Mouse (Mus musculus): ENCODE results near the gene Fam129a. TPM values are rescaled to one million over a fixed set of nuclear protein-coding genes. Genes with fewer than 3 reads are reported as not detected.

Gene Fam129a
- polyA plus RNA-seq, 1 experiment from 2014 or later, result 2.2 TPM

- 11% methylated on average over 12 of the region's 12 CpGs for WGBS
- H3K27ac ChIP-seq (replicated peaks), result no peak overlapping the region
- H3K9ac ChIP-seq (replicated peaks), result no peak overlapping the region
- no peak overlapping the region for H3K4me2 ChIP-seq (replicated peaks)
- no peak overlapping the region for H3K4me3 ChIP-seq
- ATAC-seq (replicated peaks), result peak; percentile 81
- no peaks in the 10 kb centered on the region for H3K36me3 ChIP-seq
- H3K9me3 ChIP-seq, result no peaks in the 10 kb centered on the region
- 0 out of 2 replicates have a peak, but pooled peaks cover 8% of the 10 kb centered on the region for H3K4me1 ChIP-seq
- H3K27me3 ChIP-seq, result no peaks in the 10 kb centered on the region
These were observed 6.6 kb upstream of the Fam129a start for GRCm38 (mm10) chr1:151564377-151564776.

- Histone ChIP-seq H3K4me2 (replicated peaks) (no peak overlapping the region), H3K4me1 (peaks cover 11% of the 10 kb centered on the region), H3K36me3 (no peaks in the 10 kb centered on the region), H3K9me3 (no peaks in the 10 kb centered on the region), H3K4me3 (no peak overlapping the region), H3K9ac (replicated peaks) (no peak overlapping the region), H3K27ac (replicated peaks) (no peak overlapping the region), H3K27me3 (peaks cover 27% of the 10 kb centered on the region)
- 80% methylated on average over 7 of the region's 7 CpGs for WGBS
- ATAC-seq (replicated peaks), result no peak
These were observed 2.3 kb upstream of the Fam129a start for GRCm38 (mm10) chr1:151568682-151569081.

GRCm38 (mm10) chr1:151571838-151572578, 1.0 kb downstream of the Fam129a start:
- H3K36me3 ChIP-seq, result no peaks in the 10 kb centered on the region
- H3K9ac ChIP-seq (replicated peaks), result 0 out of 2 replicates have a peak overlapping the region, but pooled peaks have one; percentile 39
- H3K4me3 ChIP-seq, result peak overlapping the region; percentile 38
- no peaks in the 10 kb centered on the region for H3K9me3 ChIP-seq
- ATAC-seq (replicated peaks), result no peak
- 33% methylated on average over 10 of the region's 10 CpGs for WGBS
- peaks cover 27% of the 10 kb centered on the region for H3K27me3 ChIP-seq
- no peak overlapping the region for H3K27ac ChIP-seq (replicated peaks)
- H3K4me1 ChIP-seq, result peaks cover 7% of the 10 kb centered on the region
- peak overlapping the region; percentile 65 for H3K4me2 ChIP-seq (replicated peaks)

- 79% methylated on average over 7 of the region's 7 CpGs for WGBS
- no peaks in the 10 kb centered on the region for H3K36me3 ChIP-seq
- H3K4me1 ChIP-seq, result peaks cover 7% of the 10 kb centered on the region
- H3K9me3 ChIP-seq, result no peaks in the 10 kb centered on the region
- no peak overlapping the region for H3K4me3 ChIP-seq
- H3K9ac ChIP-seq (replicated peaks), result no peak overlapping the region
- peaks cover 27% of the 10 kb centered on the region for H3K27me3 ChIP-seq
- no peak for ATAC-seq (replicated peaks)
- H3K27ac ChIP-seq (replicated peaks), result no peak overlapping the region
- H3K4me2 ChIP-seq (replicated peaks), result no peak overlapping the region
These were observed 1.8 kb downstream of the Fam129a start for GRCm38 (mm10) chr1:151572601-151573320.

GRCm38 (mm10) chr1:151580200-151580982, 9.4 kb downstream of the Fam129a start:
- H3K27me3 ChIP-seq, result no peaks in the 10 kb centered on the region
- H3K9me3 ChIP-seq, result no peaks in the 10 kb centered on the region
- H3K4me3 ChIP-seq, result no peak overlapping the region
- H3K4me2 ChIP-seq (replicated peaks), result no peak overlapping the region
- 70% methylated on average over 8 of the region's 8 CpGs for WGBS
- H3K36me3 ChIP-seq, result no peaks in the 10 kb centered on the region
- ATAC-seq (replicated peaks), result no peak
- no peak overlapping the region for H3K9ac ChIP-seq (replicated peaks)
- H3K27ac ChIP-seq (replicated peaks), result 0 out of 2 replicates have a peak overlapping the region, but pooled peaks have one; percentile 27
- no peaks in the 10 kb centered on the region for H3K4me1 ChIP-seq

GRCm38 (mm10) chr1:151581454-151581853, 10.5 kb downstream of the Fam129a start:
- no peak for ATAC-seq (replicated peaks)
- Histone ChIP-seq H3K27me3 (no peaks in the 10 kb centered on the region), H3K4me3 (no peak overlapping the region), H3K27ac (replicated peaks) (no peak overlapping the region), H3K4me2 (replicated peaks) (no peak overlapping the region), H3K36me3 (no peaks in the 10 kb centered on the region), H3K9ac (replicated peaks) (no peak overlapping the region), H3K9me3 (no peaks in the 10 kb centered on the region), H3K4me1 (no peaks in the 10 kb centered on the region)
- WGBS, result 86% methylated on average over 6 of the region's 6 CpGs

GRCm38 (mm10) chr1:151581977-151582376, 11.0 kb downstream of the Fam129a start:
- no peaks in the 10 kb centered on the region for H3K9me3 ChIP-seq
- no peak overlapping the region for H3K4me3 ChIP-seq
- H3K4me2 ChIP-seq (replicated peaks), result no peak overlapping the region
- no peak for ATAC-seq (replicated peaks)
- no peak overlapping the region for H3K27ac ChIP-seq (replicated peaks)
- H3K36me3 ChIP-seq, result no peaks in the 10 kb centered on the region
- no peaks in the 10 kb centered on the region for H3K4me1 ChIP-seq
- H3K27me3 ChIP-seq, result peaks cover 2% of the 10 kb centered on the region; the same call in 1 of the 2 replicates
- H3K9ac ChIP-seq (replicated peaks), result no peak overlapping the region
- WGBS, result 79% methylated on average over 3 of the region's 4 CpGs

- Histone ChIP-seq H3K4me3 (no peak overlapping the region), H3K36me3 (no peaks in the 10 kb centered on the region), H3K27ac (replicated peaks) (no peak overlapping the region), H3K9me3 (no peaks in the 10 kb centered on the region), H3K4me1 (no peaks in the 10 kb centered on the region), H3K4me2 (replicated peaks) (no peak overlapping the region), H3K9ac (replicated peaks) (no peak overlapping the region), H3K27me3 (peaks cover 4% of the 10 kb centered on the region; the same call in 1 of the 2 replicates)
- no peak for ATAC-seq (replicated peaks)
- 87% methylated on average over 8 of the region's 8 CpGs for WGBS
These were observed 12.6 kb downstream of the Fam129a start for GRCm38 (mm10) chr1:151583457-151584181.

GRCm38 (mm10) chr1:151584182-151584471, 13.1 kb downstream of the Fam129a start:
- H3K36me3 ChIP-seq, result no peaks in the 10 kb centered on the region
- H3K4me2 ChIP-seq (replicated peaks), result no peak overlapping the region
- no peak overlapping the region for H3K9ac ChIP-seq (replicated peaks)
- H3K9me3 ChIP-seq, result no peaks in the 10 kb centered on the region
- no peaks in the 10 kb centered on the region for H3K4me1 ChIP-seq
- H3K27me3 ChIP-seq, result peaks cover 4% of the 10 kb centered on the region; the same call in 1 of the 2 replicates
- H3K27ac ChIP-seq (replicated peaks), result no peak overlapping the region
- 58% methylated on average over 1 of the region's 1 CpGs for WGBS
- ATAC-seq (replicated peaks), result no peak
- H3K4me3 ChIP-seq, result no peak overlapping the region

GRCm38 (mm10) chr1:151584565-151585216, 13.7 kb downstream of the Fam129a start:
- Histone ChIP-seq H3K27ac (replicated peaks) (no peak overlapping the region), H3K9ac (replicated peaks) (no peak overlapping the region), H3K4me3 (no peak overlapping the region), H3K4me2 (replicated peaks) (no peak overlapping the region), H3K9me3 (no peaks in the 10 kb centered on the region), H3K4me1 (no peaks in the 10 kb centered on the region), H3K36me3 (no peaks in the 10 kb centered on the region), H3K27me3 (peaks cover 4% of the 10 kb centered on the region; the same call in 1 of the 2 replicates)
- ATAC-seq (replicated peaks), result no peak
- 79% methylated on average over 11 of the region's 11 CpGs for WGBS

GRCm38 (mm10) chr1:151585647-151586046, 14.7 kb downstream of the Fam129a start:
- Histone ChIP-seq H3K36me3 (no peaks in the 10 kb centered on the region), H3K4me2 (replicated peaks) (no peak overlapping the region), H3K27ac (replicated peaks) (no peak overlapping the region), H3K27me3 (peaks cover 4% of the 10 kb centered on the region; the same call in 1 of the 2 replicates), H3K4me3 (no peak overlapping the region), H3K4me1 (no peaks in the 10 kb centered on the region), H3K9ac (replicated peaks) (no peak overlapping the region), H3K9me3 (no peaks in the 10 kb centered on the region)
- ATAC-seq (replicated peaks), result no peak
- WGBS, result 51% methylated on average over 4 of the region's 4 CpGs
